Mouse (Mus musculus) lung, embryonic 14.5 days (tissue): ENCODE results near the gene Col24a1. TPM values are rescaled to one million over a fixed set of nuclear protein-coding genes. Genes with fewer than 3 reads are reported as not detected.

Source experiments
- ATAC-seq: fragments of 200-750 bp; cut with Nextera tagmentation; 2 replicates; pipeline ENCODE4 v1.8.0; 2017; ENCODE audit warnings: mild to moderate bottlenecking, moderate TSS enrichment, moderate library complexity; ENCODE audit not compliant: insufficient read depth
- DNase-seq: peaks from one replicate; pipeline ENCODE4 v3.0.0-alpha.2; 2015
- H3K27ac ChIP-seq: fragments of 300-500 bp; sonication (generic); 2 replicates; pipeline ENCODE4 v1.5.1; 2014; ENCODE audit warnings: low read depth, mild to moderate bottlenecking, moderate library complexity
- H3K27me3 ChIP-seq: fragments of 300-500 bp; sonication (generic); 2 replicates; pipeline ENCODE4 v1.6.1; 2014; ENCODE audit warnings: low read length, control low read depth; ENCODE audit not compliant: insufficient read depth
- H3K36me3 ChIP-seq: fragments of 300-500 bp; sonication (generic); 2 replicates; pipeline ENCODE4 v1.6.1; 2014; ENCODE audit warnings: control low read depth; ENCODE audit not compliant: insufficient read depth
- H3K4me1 ChIP-seq: fragments of 300-500 bp; sonication (generic); 2 replicates; pipeline ENCODE4 v1.6.1; 2014; ENCODE audit warnings: antibody characterized with exemption, control low read depth; ENCODE audit not compliant: insufficient read depth
- H3K4me2 ChIP-seq: fragments of 300-500 bp; sonication (generic); 2 replicates; pipeline ENCODE4 v1.6.1; 2014; ENCODE audit warnings: mild to moderate bottlenecking
- H3K4me3 ChIP-seq: fragments of 300-500 bp; sonication (generic); 2 replicates; pipeline ENCODE4 v1.5.1; 2014; ENCODE audit warnings: low read depth, low read length
- H3K9ac ChIP-seq: fragments of 300-500 bp; sonication (generic); 2 replicates; pipeline ENCODE4 v1.6.1; 2014
- H3K9me3 ChIP-seq: fragments of 300-500 bp; sonication (generic); 2 replicates; pipeline ENCODE4 v1.6.1; 2016; ENCODE audit warnings: low read depth, low read length, control low read depth
- CTCF ChIP-seq: IDR thresholded peaks from 2 replicates; pipeline ENCODE4 v1.5.1; 2016; ENCODE audit warnings: antibody characterized with exemption, low read depth
- WGBS: fragments of 180-500 bp; shearing (Covaris S2); extraction: QIAGEN DNeasy Blood & Tissue Kit; methylation state at CpG from one replicate; pipeline ENCODE4 v1.1.7; 2014; 5-methylcytosine and 5-hydroxymethylcytosine counted together
- polyA plus RNA-seq: library from polyadenylated mRNA; unstranded; fragments of >200 nt; fragmentation: Nextera tagmentation; extraction: Ambion mirVana; gene quantifications from 2 replicates; pipeline ENCODE4 v1.2.1, GENCODE M21; 2014

The Col24a1 gene
- polyA plus RNA-seq, 1 experiment from 2014 or later = 1.7 TPM

DNA sequence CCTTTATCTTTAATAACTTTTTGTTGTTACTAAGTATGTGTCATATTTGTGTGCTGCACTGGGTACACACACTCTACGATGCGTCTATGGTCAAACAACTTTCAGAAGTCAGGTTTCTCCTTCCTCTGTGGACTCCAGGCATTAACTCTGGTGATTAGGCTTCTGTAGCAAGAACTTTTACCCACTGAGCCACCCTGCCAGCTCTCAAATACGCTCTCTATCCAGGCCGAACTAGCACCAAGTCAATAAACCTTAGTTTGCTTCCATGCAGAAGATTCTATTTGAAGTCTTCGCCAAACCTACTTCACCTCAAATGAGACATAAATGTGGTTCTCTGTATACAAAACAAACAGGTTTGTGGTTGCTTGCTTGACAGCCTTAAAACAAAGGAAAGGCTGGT is 267.4 kb downstream of the Col24a1 start:
- Histone ChIP-seq H3K36me3 (no peaks in the 10 kb centered on the region), H3K4me2 (no peak overlapping the region), H3K4me3 (no peak overlapping the region), H3K9me3 (0 out of 2 replicates have a peak, but pooled peaks cover 2% of the 10 kb centered on the region), H3K4me1 (no peaks in the 10 kb centered on the region), H3K27me3 (no peaks in the 10 kb centered on the region), H3K27ac (no peak overlapping the region), H3K9ac (no peak overlapping the region)
- TF ChIP-seq CTCF = no peak
- ATAC-seq (no peak), DNase-seq (no peak)
- 88% methylated on average over 5 of the region's 5 CpGs for WGBS

DNA sequence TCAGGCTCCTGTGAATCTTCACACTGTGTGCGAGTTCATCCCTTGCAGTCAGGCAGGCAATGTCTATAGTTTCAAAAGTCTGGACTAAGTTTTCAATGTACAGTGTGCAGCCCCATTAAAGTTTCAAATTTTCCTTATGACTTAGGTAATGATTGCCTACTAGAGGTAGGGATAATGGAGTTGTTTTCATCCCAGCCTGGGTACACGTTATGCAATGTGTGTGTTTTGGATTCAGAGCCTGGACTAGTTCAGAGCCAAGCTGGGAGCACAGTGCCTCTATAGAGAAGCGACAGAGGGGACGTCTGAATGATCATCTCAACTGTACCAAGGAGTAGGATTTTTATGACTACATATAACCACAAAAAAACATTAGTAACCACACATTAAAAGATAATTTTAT is 267.8 kb downstream of the Col24a1 start:
- Histone ChIP-seq H3K4me1 (no peaks in the 10 kb centered on the region), H3K27me3 (no peaks in the 10 kb centered on the region), H3K9ac (no peak overlapping the region), H3K4me3 (no peak overlapping the region), H3K9me3 (0 out of 2 replicates have a peak, but pooled peaks cover 2% of the 10 kb centered on the region), H3K36me3 (no peaks in the 10 kb centered on the region), H3K27ac (no peak overlapping the region), H3K4me2 (no peak overlapping the region)
- no peak for DNase-seq
- no peak for TF ChIP-seq CTCF
- WGBS = 75% methylated on average over 4 of the region's 4 CpGs
- no peak for ATAC-seq

DNA sequence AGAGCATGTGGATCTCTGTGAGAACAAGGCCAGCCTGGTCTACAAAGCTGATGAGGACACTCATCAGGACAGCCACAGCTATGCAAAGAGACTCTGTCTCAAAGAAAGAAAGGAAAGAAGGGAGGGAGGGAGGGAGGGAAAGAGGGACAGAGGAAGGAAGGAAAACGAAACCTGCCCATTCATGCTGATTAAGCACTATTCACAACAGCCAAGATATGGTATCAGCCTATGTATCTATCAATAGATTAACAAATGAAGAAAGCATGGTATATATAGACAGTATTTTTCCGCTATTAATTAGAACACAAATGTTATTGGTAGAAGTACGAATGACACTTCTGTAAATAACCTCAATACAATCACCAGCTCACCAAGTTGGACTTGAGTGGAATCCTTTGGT is 282.2 kb downstream of the Col24a1 start:
- no peak overlapping the region for H3K4me3 ChIP-seq
- TF ChIP-seq CTCF = no peak
- no peaks in the 10 kb centered on the region for H3K27me3 ChIP-seq
- H3K36me3 ChIP-seq = peaks cover 15% of the 10 kb centered on the region
- whole genome bisulfite sequencing = 83% methylated on average over 3 of the region's 3 CpGs
- DNase-seq (no peak), ATAC-seq (no peak)
- H3K9me3 ChIP-seq = no peaks in the 10 kb centered on the region
- H3K9ac ChIP-seq = no peak overlapping the region
- no peak overlapping the region for H3K27ac ChIP-seq
- no peak overlapping the region for H3K4me2 ChIP-seq
- peaks cover 3% of the 10 kb centered on the region; the same call in 1 of the 2 replicates for H3K4me1 ChIP-seq

DNA sequence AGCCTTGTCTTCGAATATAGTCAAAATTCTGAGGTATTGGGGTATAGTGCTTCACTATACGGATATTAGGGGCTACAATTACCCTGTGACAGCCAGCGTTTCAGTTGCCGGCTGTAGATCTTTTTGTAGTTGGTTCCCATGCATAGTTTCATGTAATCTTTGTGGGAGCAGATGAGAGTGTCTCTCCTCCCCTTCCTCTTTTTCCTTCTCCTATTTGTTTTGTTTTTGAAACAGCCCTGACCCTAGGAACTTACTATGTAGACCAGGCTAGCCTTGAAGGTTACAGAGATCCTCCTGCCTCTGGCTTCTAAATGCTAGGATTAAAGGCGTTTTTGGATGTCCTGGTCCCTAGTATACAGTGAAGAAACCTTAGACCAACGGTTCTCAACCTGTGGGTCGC is 283.1 kb downstream of the Col24a1 start:
- 80% methylated on average over 7 of the region's 7 CpGs for WGBS
- Histone ChIP-seq H3K4me1 (peaks cover 3% of the 10 kb centered on the region; the same call in 1 of the 2 replicates), H3K4me2 (peak overlapping the region; percentile 87), H3K36me3 (peaks cover 21% of the 10 kb centered on the region), H3K9me3 (no peaks in the 10 kb centered on the region), H3K9ac (no peak overlapping the region), H3K4me3 (no peak overlapping the region), H3K27ac (no peak overlapping the region), H3K27me3 (no peaks in the 10 kb centered on the region)
- TF ChIP-seq CTCF = no peak
- DNase-seq (no peak), ATAC-seq (peak; percentile 3)

DNA sequence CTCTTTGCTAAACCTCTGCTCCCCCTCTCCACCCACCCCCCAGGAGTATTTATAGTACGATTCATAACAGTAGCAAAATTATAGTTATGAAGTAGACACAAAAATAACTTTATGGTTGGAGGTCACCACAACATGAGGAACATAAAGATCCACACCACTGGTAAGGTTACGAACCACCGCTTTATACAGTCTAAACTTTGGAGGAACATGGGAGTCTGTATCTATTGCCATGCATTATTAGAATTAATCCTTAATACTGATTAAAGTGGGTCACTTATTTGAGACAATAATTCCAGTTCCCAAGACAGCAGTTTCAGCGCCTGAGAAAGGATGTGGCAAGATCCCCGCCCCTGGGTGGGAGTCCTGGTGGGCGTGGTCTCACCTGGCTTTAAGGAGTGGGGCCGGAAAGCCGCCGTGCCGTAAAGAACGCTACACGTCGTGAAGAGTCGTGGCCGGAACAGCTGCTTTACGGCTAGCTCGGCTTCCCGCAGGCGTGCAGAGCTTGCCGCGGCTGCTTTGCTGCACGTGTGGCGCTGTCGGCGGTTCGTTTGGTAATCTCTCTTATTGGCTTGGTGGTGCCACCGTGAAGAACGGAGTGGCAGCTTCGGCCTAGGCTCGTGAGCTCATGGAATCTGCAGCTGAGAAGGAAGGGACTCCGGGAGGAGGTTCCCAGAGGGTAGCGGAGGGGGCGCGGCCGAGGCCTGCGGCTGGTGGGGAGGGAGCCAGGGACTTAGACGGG is 283.6 kb downstream of the Col24a1 start, which contains the start of gene Znhit6:
Gene Znhit6 (plus strand): TSS at position 463 of the 739 bp plus-strand sequence.
- H3K27me3 ChIP-seq = no peaks in the 10 kb centered on the region
- peaks cover 25% of the 10 kb centered on the region for H3K36me3 ChIP-seq
- H3K4me3 ChIP-seq = peak within 1 kb of the TSS; percentile 76
- TF ChIP-seq CTCF = no peak
- H3K4me2 ChIP-seq = peak within 1 kb of the TSS; percentile 87
- H3K9ac ChIP-seq = peak within 1 kb of the TSS; percentile 67
- WGBS = 5% methylated on average over 37 of the region's 37 CpGs
- H3K27ac ChIP-seq = no peak within 1 kb of the TSS
- ATAC-seq = peak; percentile 92
- no peaks in the 10 kb centered on the region for H3K9me3 ChIP-seq
- DNase-seq = peak; percentile 98
- peaks cover 3% of the 10 kb centered on the region; the same call in 1 of the 2 replicates for H3K4me1 ChIP-seq

DNA sequence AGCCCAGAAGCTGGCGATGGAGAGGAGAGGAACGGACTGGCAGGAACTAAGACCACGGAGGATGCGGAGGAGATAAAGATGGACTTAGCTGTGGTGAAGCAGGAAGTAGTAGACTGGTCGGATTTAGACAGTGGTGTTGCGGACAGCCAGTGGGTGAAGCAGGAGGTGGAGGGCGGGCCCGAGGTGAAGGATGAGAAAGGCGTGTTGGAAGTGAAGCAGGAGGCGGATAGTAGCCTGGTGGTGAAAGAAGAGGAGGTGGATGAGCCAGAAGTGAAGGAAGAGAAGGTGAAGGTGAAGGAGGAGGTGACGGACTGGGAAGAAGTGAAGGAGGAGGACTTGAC is 284.2 kb downstream of the Col24a1 start:
- H3K4me1 ChIP-seq = peaks cover 3% of the 10 kb centered on the region; the same call in 1 of the 2 replicates
- no peaks in the 10 kb centered on the region for H3K9me3 ChIP-seq
- peak overlapping the region; percentile 67 for H3K9ac ChIP-seq
- peak overlapping the region; percentile 76 for H3K4me3 ChIP-seq
- H3K4me2 ChIP-seq = peak overlapping the region; percentile 87
- no peaks in the 10 kb centered on the region for H3K27me3 ChIP-seq
- TF ChIP-seq CTCF = no peak
- ATAC-seq (no peak), DNase-seq (no peak)
- H3K36me3 ChIP-seq = peaks cover 30% of the 10 kb centered on the region
- under 1% methylated on average over 11 of the region's 11 CpGs for WGBS
- H3K27ac ChIP-seq = no peak overlapping the region

DNA sequence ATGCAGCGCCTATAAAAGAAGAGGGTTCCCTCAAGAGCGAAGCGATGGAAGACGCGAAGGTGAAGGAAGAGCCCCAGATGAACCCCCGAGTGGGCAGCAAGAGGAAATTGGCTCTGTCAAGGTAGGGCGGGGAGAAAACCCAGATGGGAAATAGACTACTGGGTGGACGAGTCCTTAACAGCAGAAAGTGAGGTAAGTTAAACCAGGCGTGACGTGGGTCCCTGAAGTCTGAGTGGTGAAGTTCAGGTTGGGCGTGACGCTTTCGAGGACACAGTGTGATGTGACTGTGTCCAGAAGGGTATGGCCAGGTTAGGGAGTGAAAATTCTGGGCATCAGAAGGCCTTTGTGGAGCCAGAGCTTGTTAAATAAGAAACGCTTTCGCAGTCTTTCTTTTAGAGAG is 284.6 kb downstream of the Col24a1 start:
- peak overlapping the region; percentile 67 for H3K9ac ChIP-seq
- no peak for DNase-seq
- H3K27me3 ChIP-seq = no peaks in the 10 kb centered on the region
- H3K4me1 ChIP-seq = peaks cover 3% of the 10 kb centered on the region; the same call in 1 of the 2 replicates
- H3K4me2 ChIP-seq = peak overlapping the region; percentile 87
- H3K4me3 ChIP-seq = peak overlapping the region; percentile 76
- 24% methylated on average over 15 of the region's 15 CpGs for WGBS
- peaks cover 34% of the 10 kb centered on the region for H3K36me3 ChIP-seq
- H3K9me3 ChIP-seq = no peaks in the 10 kb centered on the region
- TF ChIP-seq CTCF = no peak
- H3K27ac ChIP-seq = no peak overlapping the region
- no peak for ATAC-seq
